Mouse (Mus musculus) limb, embryonic 13.5 days (tissue): ENCODE data around the gene Ptpn6. TPM values are rescaled to one million over a fixed set of nuclear protein-coding genes. Genes with fewer than 3 reads are reported as not detected.
"Not testable (repeated sequence)": the region's sequence is repeated elsewhere in the genome, so short reads cannot be mapped to it uniquely, and the experiment has no call there.

Experiments
- ATAC-seq: fragments of 200-750 bp; cut with Nextera tagmentation; 2 replicates; pipeline ENCODE4 v1.8.0; 2017; ENCODE audit warnings: low read depth, moderate number of reproducible peaks, moderate TSS enrichment; ENCODE audit not compliant: low FRiP score
- H3K27ac ChIP-seq: fragments of 300-500 bp; sonication (generic); 2 replicates; pipeline ENCODE4 v1.5.1; 2015; ENCODE audit warnings: inconsistent platforms, mild to moderate bottlenecking, moderate library complexity
- H3K27me3 ChIP-seq: fragments of 300-500 bp; sonication (generic); 2 replicates; pipeline ENCODE4 v1.6.1; 2015; ENCODE audit warnings: mild to moderate bottlenecking, inconsistent platforms
- H3K36me3 ChIP-seq: fragments of 300-500 bp; sonication (generic); 2 replicates; pipeline ENCODE4 v1.6.1; 2015; ENCODE audit warnings: inconsistent platforms, mild to moderate bottlenecking, moderate library complexity
- H3K4me1 ChIP-seq: fragments of 300-500 bp; sonication (generic); 2 replicates; pipeline ENCODE4 v1.6.1; 2015; ENCODE audit warnings: inconsistent platforms
- H3K4me2 ChIP-seq: fragments of 300-500 bp; sonication (generic); replicated peaks from 2 replicates; pipeline ENCODE4 v1.6.1; 2015; ENCODE audit warnings: inconsistent platforms, mild to moderate bottlenecking, moderate library complexity
- H3K4me3 ChIP-seq: fragments of 300-500 bp; sonication (generic); 2 replicates; pipeline ENCODE4 v1.5.1; 2015; ENCODE audit warnings: moderate library complexity, mild to moderate bottlenecking, inconsistent platforms
- H3K9ac ChIP-seq: fragments of 300-500 bp; sonication (generic); 2 replicates; pipeline ENCODE4 v1.6.1; 2015; ENCODE audit warnings: mild to moderate bottlenecking, inconsistent platforms
- H3K9me3 ChIP-seq: fragments of 300-500 bp; sonication (generic); 2 replicates; pipeline ENCODE4 v1.6.1; 2016; ENCODE audit warnings: inconsistent platforms
- whole genome bisulfite sequencing: fragments of 180-500 bp; shearing (Covaris S2); methylation state at CpG from one replicate; pipeline ENCODE4 v1.1.7; 2015; 5-methylcytosine and 5-hydroxymethylcytosine counted together
- polyA plus RNA-seq: library from polyadenylated mRNA; unstranded; fragments of >200 nt; fragmentation: Nextera tagmentation; extraction: Ambion mirVana; gene quantifications from 2 replicates; pipeline ENCODE4 v1.2.1, GENCODE M21; 2015

The Ptpn6 gene
- polyA plus RNA-seq, 1 experiment from 2014 or later = 9.0 TPM

- Histone ChIP-seq H3K27me3 (no peaks in the 10 kb centered on the region), H3K9me3 (no peaks in the 10 kb centered on the region), H3K4me3 (no peak overlapping the region), H3K36me3 (no peaks in the 10 kb centered on the region), H3K4me2 (no peak overlapping the region), H3K27ac (no peak overlapping the region), H3K4me1 (peaks cover 3% of the 10 kb centered on the region; the same call in 1 of the 2 replicates), H3K9ac (no peak overlapping the region)
- 81% methylated on average over 8 of the region's 8 CpGs for WGBS
- ATAC-seq = no peak
These were observed 50.3 kb downstream of the Ptpn6 start for GRCm38 (mm10) chr6:124688151-124688758.

GRCm38 (mm10) chr6:124686644-124687043, 51.9 kb downstream of the Ptpn6 start:
- not testable (repeated sequence) for H3K9ac ChIP-seq, H3K4me2 ChIP-seq, H3K4me1 ChIP-seq, ATAC-seq, H3K27me3 ChIP-seq, H3K36me3 ChIP-seq, H3K9me3 ChIP-seq, H3K4me3 ChIP-seq, H3K27ac ChIP-seq
- WGBS = 83% methylated on average over 1 of the region's 1 CpGs

- no peak overlapping the region for H3K4me2 ChIP-seq
- H3K4me1 ChIP-seq = no peaks in the 10 kb centered on the region; the same call in 1 of the 2 replicates
- H3K27ac ChIP-seq = no peak overlapping the region
- no peaks in the 10 kb centered on the region for H3K36me3 ChIP-seq
- H3K9ac ChIP-seq = no peak overlapping the region
- 94% methylated on average over 12 of the region's 12 CpGs for WGBS
- no peak overlapping the region for H3K4me3 ChIP-seq
- H3K27me3 ChIP-seq = no peaks in the 10 kb centered on the region
- H3K9me3 ChIP-seq = no peaks in the 10 kb centered on the region
- ATAC-seq = no peak
These were observed 52.7 kb downstream of the Ptpn6 start for GRCm38 (mm10) chr6:124685606-124686386.

- Histone ChIP-seq H3K27ac (no peak overlapping the region), H3K4me3 (no peak overlapping the region), H3K4me1 (no peaks in the 10 kb centered on the region; the same call in 1 of the 2 replicates), H3K36me3 (no peaks in the 10 kb centered on the region), H3K9me3 (no peaks in the 10 kb centered on the region), H3K27me3 (no peaks in the 10 kb centered on the region), H3K9ac (no peak overlapping the region), H3K4me2 (no peak overlapping the region)
- ATAC-seq = no peak
- WGBS = 67% methylated on average over 14 of the region's 14 CpGs
These were observed 54.7 kb downstream of the Ptpn6 start for GRCm38 (mm10) chr6:124683591-124684417.

- H3K27ac ChIP-seq, H3K9me3 ChIP-seq, ATAC-seq, H3K36me3 ChIP-seq, H3K9ac ChIP-seq, H3K4me3 ChIP-seq, H3K4me1 ChIP-seq, H3K27me3 ChIP-seq, H3K4me2 ChIP-seq: not testable (repeated sequence)
- 78% methylated on average over 6 of the region's 6 CpGs for WGBS
These were observed 56.2 kb downstream of the Ptpn6 start for GRCm38 (mm10) chr6:124682291-124682690.

- no peaks in the 10 kb centered on the region for H3K9me3 ChIP-seq
- H3K27ac ChIP-seq = no peak overlapping the region
- no peak overlapping the region for H3K4me2 ChIP-seq
- H3K27me3 ChIP-seq = no peaks in the 10 kb centered on the region
- no peak for ATAC-seq
- peaks cover 3% of the 10 kb centered on the region for H3K36me3 ChIP-seq
- WGBS = 95% methylated on average over 3 of the region's 3 CpGs
- H3K4me1 ChIP-seq = no peaks in the 10 kb centered on the region; the same call in 1 of the 2 replicates
- H3K9ac ChIP-seq = no peak overlapping the region
- H3K4me3 ChIP-seq = no peak overlapping the region
These were observed 59.0 kb downstream of the Ptpn6 start for GRCm38 (mm10) chr6:124679486-124679885.

- H3K27ac ChIP-seq = no peak overlapping the region
- no peak overlapping the region for H3K4me2 ChIP-seq
- H3K36me3 ChIP-seq = peaks cover 10% of the 10 kb centered on the region
- no peak overlapping the region for H3K4me3 ChIP-seq
- no peaks in the 10 kb centered on the region for H3K9me3 ChIP-seq
- no peaks in the 10 kb centered on the region for H3K27me3 ChIP-seq
- ATAC-seq = no peak
- WGBS = 91% methylated on average over 7 of the region's 7 CpGs
- peaks cover 1% of the 10 kb centered on the region for H3K4me1 ChIP-seq
- H3K9ac ChIP-seq = no peak overlapping the region
These were observed 59.7 kb downstream of the Ptpn6 start for GRCm38 (mm10) chr6:124678769-124679168.

- no peak overlapping the region for H3K4me2 ChIP-seq
- H3K4me1 ChIP-seq = peaks cover 15% of the 10 kb centered on the region
- peaks cover 10% of the 10 kb centered on the region for H3K36me3 ChIP-seq
- H3K27ac ChIP-seq = no peak overlapping the region
- no peaks in the 10 kb centered on the region for H3K9me3 ChIP-seq
- WGBS = 86% methylated on average over 6 of the region's 6 CpGs
- no peak for ATAC-seq
- no peaks in the 10 kb centered on the region for H3K27me3 ChIP-seq
- no peak overlapping the region for H3K4me3 ChIP-seq
- H3K9ac ChIP-seq = no peak overlapping the region
These were observed 62.3 kb downstream of the Ptpn6 start for GRCm38 (mm10) chr6:124676171-124676570.

GRCm38 (mm10) chr6:124674591-124674990, 63.9 kb downstream of the Ptpn6 start:
- Histone ChIP-seq H3K9me3 (no peaks in the 10 kb centered on the region), H3K4me2 (no peak overlapping the region), H3K9ac (no peak overlapping the region), H3K27me3 (no peaks in the 10 kb centered on the region), H3K4me3 (no peak overlapping the region), H3K4me1 (peaks cover 15% of the 10 kb centered on the region), H3K36me3 (peaks cover 10% of the 10 kb centered on the region), H3K27ac (no peak overlapping the region)
- ATAC-seq = no peak
- whole genome bisulfite sequencing = 95% methylated on average over 7 of the region's 7 CpGs

GRCm38 (mm10) chr6:124673619-124674018, 64.9 kb downstream of the Ptpn6 start:
- ATAC-seq = no peak
- no peak overlapping the region; the same call in 1 of the 2 replicates for H3K27ac ChIP-seq

GRCm38 (mm10) chr6:124672100-124672499, 66.4 kb downstream of the Ptpn6 start:
- peaks cover 10% of the 10 kb centered on the region for H3K36me3 ChIP-seq
- H3K4me2 ChIP-seq = no peak overlapping the region
- WGBS = 44% methylated on average over 6 of the region's 6 CpGs
- peaks cover 15% of the 10 kb centered on the region for H3K4me1 ChIP-seq
- no peaks in the 10 kb centered on the region for H3K27me3 ChIP-seq
- no peak for ATAC-seq
- H3K9ac ChIP-seq = no peak overlapping the region
- no peak overlapping the region for H3K4me3 ChIP-seq
- no peaks in the 10 kb centered on the region for H3K9me3 ChIP-seq
- H3K27ac ChIP-seq = no peak overlapping the region

More at GRCm38 (mm10) chr6:124673619-124674018, 64.9 kb downstream of the Ptpn6 start:
- 75% methylated on average over 9 of the region's 9 CpGs for WGBS
- Histone ChIP-seq H3K9ac (no peak overlapping the region), H3K27me3 (no peaks in the 10 kb centered on the region), H3K4me2 (no peak overlapping the region), H3K4me1 (peaks cover 15% of the 10 kb centered on the region), H3K36me3 (peaks cover 10% of the 10 kb centered on the region), H3K9me3 (no peaks in the 10 kb centered on the region), H3K4me3 (no peak overlapping the region)
